Mouse (Mus musculus) left cerebral cortex, adult 18-20 months (tissue): ENCODE measurements around the gene Osbp2. TPM values are rescaled to one million over a fixed set of nuclear protein-coding genes. Genes with fewer than 3 reads are reported as not detected.

Source experiments
- DNase-seq, 2 experiments: peaks; one replicate each; pipeline ENCODE4 v3.0.0; 2021 to 2022; ENCODE audit warnings: low spot score in 2 of 2, mixed read lengths in 1 of 2
- total RNA-seq, 2 experiments: library from RNA; stranded (reverse); gene quantifications; 2 replicates each; pipeline ENCODE4 v1.2.3; 2021

The Osbp2 gene
- total RNA-seq, 2 experiments from 2014 or later = 132 to 142 TPM

GRCm38 (mm10) chr11:3829736-3830135 lies 34.0 kb downstream of the Osbp2 start:
- no peak for DNase-seq

GRCm38 (mm10) chr11:3824138-3824537 lies 39.6 kb downstream of the Osbp2 start:
- DNase-seq = no peak

GRCm38 (mm10) chr11:3823378-3823777 lies 40.3 kb downstream of the Osbp2 start:
- DNase-seq = no peak

GRCm38 (mm10) chr11:3817986-3818758 lies 45.5 kb downstream of the Osbp2 start:
- DNase-seq = no peak

GRCm38 (mm10) chr11:3815951-3816350 lies 47.8 kb downstream of the Osbp2 start:
- no peak for DNase-seq

GRCm38 (mm10) chr11:3813340-3813739 lies 50.4 kb downstream of the Osbp2 start:
- no peak for DNase-seq

- peak in 1 of 2 experiments; percentile 43 for DNase-seq
These were observed 55.5 kb downstream of the Osbp2 start for GRCm38 (mm10) chr11:3808162-3808561.

- DNase-seq = peak; percentile 46 to 61
These were observed 58.3 kb downstream of the Osbp2 start for GRCm38 (mm10) chr11:3805362-3805761.

GRCm38 (mm10) chr11:3804639-3805038 lies 59.1 kb downstream of the Osbp2 start:
- DNase-seq = no peak

- no peak for DNase-seq
These were observed 61.6 kb downstream of the Osbp2 start for GRCm38 (mm10) chr11:3802057-3802456.

- peak; percentile 47 to 52 for DNase-seq
These were observed 66.0 kb downstream of the Osbp2 start for GRCm38 (mm10) chr11:3797631-3798215.

GRCm38 (mm10) chr11:3790736-3791135 lies 73.0 kb downstream of the Osbp2 start:
- no peak for DNase-seq

- DNase-seq = no peak
These were observed 73.8 kb downstream of the Osbp2 start for GRCm38 (mm10) chr11:3789919-3790318.

- peak; percentile 91 to 97 for DNase-seq
These were observed 77.1 kb downstream of the Osbp2 start for GRCm38 (mm10) chr11:3786564-3786963.

GRCm38 (mm10) chr11:3775263-3775644 lies 88.4 kb downstream of the Osbp2 start:
- DNase-seq = peak in 1 of 2 experiments; percentile 35

GRCm38 (mm10) chr11:3774463-3775262 lies 89.0 kb downstream of the Osbp2 start:
- DNase-seq = peak; percentile 47 to 57

GRCm38 (mm10) chr11:3773782-3774462 lies 89.8 kb downstream of the Osbp2 start:
- no peak for DNase-seq

- no peak for DNase-seq
These were observed 90.6 kb downstream of the Osbp2 start for GRCm38 (mm10) chr11:3773136-3773535.

- no peak for DNase-seq
These were observed 92.4 kb downstream of the Osbp2 start for GRCm38 (mm10) chr11:3771348-3771747.

- no peak for DNase-seq
These were observed 95.9 kb downstream of the Osbp2 start for GRCm38 (mm10) chr11:3767830-3768229.

- no peak for DNase-seq
These were observed 96.7 kb downstream of the Osbp2 start for GRCm38 (mm10) chr11:3766964-3767363.
